Mouse (Mus musculus): ENCODE measurements around the gene Slc17a1.

The Slc17a1 gene

GRCm38 (mm10) chr13:23867405-23867804, at the start of gene Slc17a1:
Slc17a1 (plus strand) TSS chr13:23867750.
- DNase-seq: no peak

- no peak for DNase-seq
These were observed 47.2 kb upstream of the Slc17a1 start for GRCm38 (mm10) chr13:23820179-23820940.

DNA sequence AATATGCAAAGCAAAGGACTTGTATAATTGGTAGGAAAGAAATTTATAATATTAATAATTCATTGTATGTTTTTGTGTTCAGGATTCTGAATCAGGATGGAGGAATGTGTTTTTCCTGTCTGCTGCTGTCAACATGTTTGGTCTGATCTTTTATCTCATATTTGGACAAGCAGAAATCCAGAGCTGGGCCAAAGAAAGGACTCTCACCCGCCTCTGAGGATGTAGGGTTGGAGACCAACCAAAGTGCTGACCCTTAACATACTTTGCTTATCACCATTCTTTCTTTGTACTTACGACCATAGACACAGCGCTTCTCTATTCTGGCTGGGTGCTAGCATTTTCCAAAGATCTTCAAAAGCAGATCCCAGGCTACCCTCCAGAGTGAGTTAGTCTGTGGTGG, 45.3 kb upstream of the Slc17a1 start:
- no peak for DNase-seq

DNA sequence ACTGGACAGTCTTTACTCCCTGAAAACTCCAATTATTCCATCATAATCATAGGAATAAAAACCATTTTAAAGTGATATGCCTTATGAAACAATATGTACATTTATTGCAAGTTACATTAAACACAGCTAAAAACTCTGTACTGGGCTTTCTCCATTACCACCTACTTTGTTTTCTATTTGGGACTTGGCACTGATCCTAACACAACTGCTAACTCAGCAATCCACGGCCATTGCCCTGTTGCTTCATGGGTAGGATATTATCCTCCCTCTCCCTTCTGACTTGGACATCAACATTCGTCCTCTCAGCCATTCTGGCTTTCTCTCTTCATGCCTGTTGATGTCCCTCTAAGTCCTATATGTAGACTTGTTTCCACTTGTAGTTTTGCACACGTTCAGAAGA, 40.9 kb upstream of the Slc17a1 start:
- DNase-seq: no peak

- no peak for DNase-seq
These were observed 34.5 kb upstream of the Slc17a1 start for GRCm38 (mm10) chr13:23833053-23833452.

GRCm38 (mm10) chr13:23834836-23835235, 32.7 kb upstream of the Slc17a1 start:
- no peak for DNase-seq

- DNase-seq: no peak
These were observed 30.9 kb upstream of the Slc17a1 start for GRCm38 (mm10) chr13:23836630-23837029.

GRCm38 (mm10) chr13:23839308-23839707, 28.2 kb upstream of the Slc17a1 start, which contains the start of gene Slc17a3:
Slc17a3 (plus strand) TSS chr13:23839434.
- no peak for DNase-seq

DNA sequence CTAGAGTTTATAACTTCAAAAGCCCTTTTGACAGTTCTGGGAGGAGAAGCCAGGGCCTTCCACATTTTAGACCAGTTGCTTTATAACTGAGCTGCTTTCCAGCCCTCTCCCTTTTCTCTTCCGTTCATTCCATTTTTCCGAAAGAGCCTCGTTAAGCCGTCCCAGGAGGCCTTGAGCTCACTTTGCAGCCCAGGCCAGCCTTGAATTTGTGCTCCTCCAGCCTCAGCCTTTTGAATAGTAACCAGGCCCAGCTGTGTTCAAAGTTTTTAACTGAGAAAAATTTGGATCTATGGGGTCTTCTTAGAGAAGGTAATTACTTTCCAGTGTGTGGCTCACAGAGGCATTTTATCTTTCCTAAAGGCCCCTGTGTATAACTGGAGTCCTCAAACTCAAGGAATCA, 21.7 kb upstream of the Slc17a1 start:
- DNase-seq: no peak

GRCm38 (mm10) chr13:23849299-23849698, 18.3 kb upstream of the Slc17a1 start:
- DNase-seq: no peak

GRCm38 (mm10) chr13:23856401-23856800, 11.1 kb upstream of the Slc17a1 start:
- no peak for DNase-seq

DNA sequence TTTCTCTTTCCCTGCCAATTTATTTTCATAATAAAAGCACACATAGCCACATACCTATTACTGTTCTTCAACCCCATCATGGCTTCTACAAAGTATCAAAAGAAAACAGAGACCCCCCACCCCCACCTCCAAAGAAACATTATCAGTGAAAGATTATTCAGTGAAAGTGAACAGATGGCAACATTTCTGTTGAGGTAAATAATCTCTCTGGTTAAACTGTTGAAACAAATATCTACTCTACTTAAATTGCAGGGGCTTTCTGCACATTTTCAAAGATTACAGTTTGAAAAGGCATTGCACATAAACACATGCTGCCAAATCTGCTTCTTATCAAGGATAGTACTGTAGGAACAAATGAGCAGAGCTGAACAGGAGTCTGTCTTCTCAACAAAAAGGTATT, 5.7 kb upstream of the Slc17a1 start:
- no peak for DNase-seq

DNA sequence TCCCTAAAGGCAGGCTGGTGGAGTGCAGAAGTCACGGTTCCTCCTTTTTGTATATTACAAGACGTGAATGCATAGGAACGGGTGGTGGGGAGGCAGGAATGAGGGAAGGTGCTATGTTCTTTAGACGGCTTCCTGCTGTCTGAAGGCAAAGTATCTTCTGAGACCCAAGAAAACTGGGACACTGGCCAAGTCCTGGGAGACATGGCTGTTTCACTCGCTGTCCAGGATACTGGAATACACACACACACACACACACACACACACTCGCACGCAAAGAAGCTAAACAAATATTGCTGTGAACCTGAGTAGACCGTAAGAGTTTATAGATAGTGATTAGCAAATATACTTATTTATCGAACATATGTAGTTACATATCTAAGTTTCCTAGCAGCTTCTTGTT, 2.8 kb upstream of the Slc17a1 start:
- no peak for DNase-seq

DNA sequence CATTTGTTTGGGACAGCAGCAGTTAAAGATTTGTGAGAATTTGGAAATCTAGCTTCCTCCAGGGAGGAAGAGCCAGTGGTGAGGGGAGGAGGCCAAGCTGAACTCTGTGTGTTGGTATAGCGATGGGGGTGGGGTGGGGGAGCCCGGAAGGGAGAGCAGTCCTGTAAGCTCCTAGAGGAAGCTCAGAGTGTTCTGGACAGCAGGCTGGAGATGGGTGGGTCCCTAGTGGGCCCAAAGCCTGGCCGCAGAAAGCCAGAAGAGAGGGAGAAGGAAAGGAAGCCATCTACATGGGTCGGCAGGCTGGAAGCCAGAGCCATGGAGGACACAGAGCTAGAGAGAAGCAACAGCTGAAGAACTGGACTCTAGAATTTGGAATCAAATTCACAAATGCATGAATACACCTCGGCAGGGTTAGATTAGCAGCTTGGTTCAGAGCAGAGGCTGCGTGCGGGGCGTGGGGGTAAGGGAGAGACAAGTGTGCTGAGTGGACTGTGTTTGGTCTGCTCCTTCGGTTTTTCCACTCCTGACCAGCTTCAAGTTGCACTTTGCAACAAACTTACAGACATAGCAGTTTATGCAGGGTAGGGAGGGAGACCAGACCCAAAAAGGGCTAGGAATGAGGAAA, 1.4 kb upstream of the Slc17a1 start:
- DNase-seq: no peak

GRCm38 (mm10) chr13:23867000-23867399, 550 bp upstream of the Slc17a1 start:
- DNase-seq: no peak

GRCm38 (mm10) chr13:23868790-23869533, 1.4 kb downstream of the Slc17a1 start:
- no peak for DNase-seq

DNA sequence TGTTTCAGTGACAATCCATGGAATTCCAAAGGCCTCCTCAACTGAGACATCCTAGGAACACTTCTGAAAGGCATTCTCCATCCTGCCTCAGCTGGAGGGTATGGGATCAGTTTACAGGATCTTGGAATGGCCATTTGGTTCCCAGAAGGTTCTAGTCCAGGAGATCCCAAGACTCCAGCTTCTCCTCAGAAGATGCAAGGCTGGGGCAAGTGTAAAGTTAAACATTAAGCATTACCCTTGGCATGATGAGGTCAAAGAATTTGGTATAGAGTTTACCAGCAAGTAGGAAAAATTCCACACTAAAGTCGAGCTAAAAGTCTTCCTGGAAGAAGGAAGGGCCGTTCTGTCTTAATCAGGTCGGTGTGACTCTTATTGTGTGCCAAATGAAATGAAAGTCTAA, 2.4 kb downstream of the Slc17a1 start:
- no peak for DNase-seq

- no peak for DNase-seq
These were observed 5.6 kb downstream of the Slc17a1 start for GRCm38 (mm10) chr13:23873141-23873540.

GRCm38 (mm10) chr13:23879106-23879505, 11.6 kb downstream of the Slc17a1 start:
- no peak for DNase-seq

DNA sequence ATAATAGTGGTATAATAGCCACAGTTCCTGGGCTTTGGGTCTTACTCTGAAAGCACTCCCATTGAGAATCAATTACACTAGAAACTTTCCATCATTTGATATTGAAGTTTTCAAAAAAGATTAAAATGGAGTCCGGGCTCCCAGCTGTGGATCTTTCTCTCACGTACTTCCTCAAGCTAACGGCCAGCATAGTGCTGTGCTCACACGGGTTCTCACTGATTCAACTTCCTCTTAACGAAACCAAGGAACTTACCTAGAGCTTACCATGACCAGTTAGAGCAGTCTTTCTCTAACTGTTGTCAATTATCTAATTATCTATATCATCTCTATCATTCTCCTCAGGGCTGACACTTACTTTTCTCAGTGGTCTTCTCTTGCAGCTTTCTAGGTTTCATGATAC, 12.1 kb downstream of the Slc17a1 start:
- no peak for DNase-seq

- no peak for DNase-seq
These were observed 18.0 kb downstream of the Slc17a1 start for GRCm38 (mm10) chr13:23885540-23885939.

DNA sequence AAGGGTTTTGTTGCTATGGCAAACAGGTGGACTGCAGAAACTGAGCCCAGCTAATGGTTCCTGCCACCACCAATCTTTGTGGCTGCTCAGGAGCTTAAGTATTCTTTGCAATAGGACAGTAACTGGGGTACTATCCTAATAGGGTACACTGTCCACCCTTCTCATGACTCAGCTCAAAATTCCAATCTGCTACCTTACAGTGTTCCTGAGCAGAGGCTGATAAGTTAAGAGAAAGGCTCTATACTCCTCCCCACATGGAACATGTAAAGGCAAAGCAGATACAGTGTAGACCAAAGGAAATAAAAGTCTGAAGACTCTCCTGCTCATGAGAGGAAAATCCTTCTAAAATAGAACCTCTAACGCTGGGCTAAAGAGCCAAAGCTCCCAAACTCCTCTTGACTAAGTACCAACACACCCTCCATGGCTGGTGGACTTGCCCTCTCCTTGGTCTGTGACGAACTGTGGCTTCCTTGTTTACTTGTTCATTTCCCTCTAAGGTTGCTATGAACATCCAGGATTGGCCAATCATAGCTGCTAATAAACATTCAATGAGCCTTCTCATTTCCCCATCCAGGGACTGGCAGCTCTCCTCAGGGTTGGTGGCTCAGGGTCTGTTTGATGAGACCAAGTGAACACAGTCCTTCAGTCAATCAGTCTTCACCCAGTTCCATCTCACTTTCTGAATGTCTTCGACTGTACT, 19.6 kb downstream of the Slc17a1 start:
- DNase-seq: no peak

DNA sequence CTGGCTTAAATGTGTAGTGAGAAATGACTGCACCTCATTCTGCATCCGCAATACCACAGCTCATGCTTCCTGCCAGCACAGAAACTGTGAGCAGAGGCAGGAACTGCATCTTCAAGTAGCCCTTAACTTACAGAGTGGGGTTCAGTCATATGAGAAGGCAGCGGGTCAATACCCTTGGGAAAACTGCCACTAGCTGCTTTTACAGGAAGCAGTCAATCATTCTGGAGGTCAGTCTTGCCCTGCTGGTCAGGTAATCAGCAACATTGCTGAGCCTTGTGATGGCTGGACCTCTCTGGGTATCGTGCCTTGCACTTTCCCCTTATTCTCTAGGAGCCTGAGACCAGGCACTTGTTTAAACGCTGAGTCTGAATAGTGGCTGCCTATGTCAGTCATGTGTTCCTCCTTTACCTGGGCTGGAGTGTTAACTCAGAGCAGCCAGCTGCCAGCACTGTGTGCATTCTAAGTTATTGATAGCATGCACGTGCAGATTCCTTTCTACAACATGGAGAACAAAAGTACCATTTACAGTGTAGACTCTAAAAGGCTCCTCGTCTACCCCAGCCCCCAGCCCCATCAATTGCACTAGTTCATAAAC, 21.6 kb downstream of the Slc17a1 start:
- no peak for DNase-seq

All from layer of hippocampus, adult 9-11 months (tissue).